Mouse (Mus musculus) liver, embryonic 14.5 days (tissue): ENCODE measurements at regions not wholly inside any gene's neighbourhood (a gene's known extent, or its start where the extent isn't known, plus 50 kb on each side); places are given as distances from the start of the nearest gene placed in this dataset.

Source experiments
- CTCF ChIP-seq: IDR thresholded peaks from 2 replicates; pipeline ENCODE4 v1.5.1; 2016; ENCODE audit warnings: antibody characterized with exemption, low read depth, control low read depth
- EP300 ChIP-seq: IDR thresholded peaks from 2 replicates; pipeline ENCODE4 v1.6.1; 2016; ENCODE audit warnings: antibody characterized with exemption, low read depth

GRCm38 (mm10) chr4:58607491-58607890, 53.8 kb upstream of the Lpar1 start:
- TF ChIP-seq EP300 (no peak), CTCF (no peak)
